Comparison of ENCODE assay signal across 8 mouse cellular contexts in the genomic region with DNA sequence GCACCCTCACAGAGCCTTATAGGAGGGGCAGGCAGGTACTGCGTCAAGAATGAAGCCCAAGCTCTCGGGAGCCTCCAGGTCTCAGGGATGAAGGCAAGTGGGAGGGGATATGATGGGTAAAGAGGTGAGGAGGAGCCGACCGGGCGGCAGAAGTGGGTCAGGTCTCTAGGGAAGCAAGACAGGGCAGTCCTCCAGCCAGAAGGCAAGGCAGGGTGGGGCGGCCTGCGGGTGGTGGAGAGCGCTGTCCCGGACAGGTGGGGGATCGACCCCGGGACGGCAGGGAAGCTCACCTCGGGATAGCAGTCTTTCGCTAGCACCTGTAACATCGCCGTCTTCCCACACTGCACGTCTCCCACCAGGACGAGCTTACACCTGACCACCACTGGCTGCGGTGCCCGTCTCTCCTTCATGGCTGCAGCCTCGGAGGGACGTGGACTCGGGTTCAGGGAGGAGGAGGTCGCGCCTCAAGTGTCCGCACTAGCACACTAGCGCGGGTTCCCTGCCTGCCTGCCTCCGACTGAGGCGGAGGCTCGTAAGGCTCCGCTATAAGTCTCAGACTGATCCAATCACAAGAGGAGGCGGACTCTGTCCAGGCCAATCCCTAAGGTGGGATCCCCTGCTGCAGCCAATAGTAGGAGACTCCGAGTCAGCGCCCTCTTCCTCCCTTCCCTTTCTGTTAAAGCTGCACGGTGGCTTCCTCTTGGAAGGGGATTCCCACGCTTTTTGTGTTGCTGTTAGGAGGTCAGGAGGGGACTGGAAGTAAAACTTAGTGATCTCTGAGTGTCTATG. TPM values are rescaled to one million over a fixed set of nuclear protein-coding genes. Genes with fewer than 3 reads are reported as not detected.
DNase-seq lines count a peak whose midpoint lies in the region; ATAC-seq lines count a peak whose summit lies in the region.

A gene (minus strand): TSS at position 522 of the 789 bp plus-strand sequence.

- no peaks in the 10 kb centered on the region for H3K9me3 ChIP-seq in heart, embryonic 12.5 days (replicated peaks)
- no peaks in the 10 kb centered on the region for H3K9me3 ChIP-seq in kidney, embryonic 16.5 days (ENCODE audit: low read length)

- H3K4me2 ChIP-seq in heart, embryonic 12.5 days: peak within 1 kb of the TSS; percentile 98
- H3K4me2 ChIP-seq in kidney, embryonic 16.5 days (replicated peaks; ENCODE audit: low read depth, low read length): peak within 1 kb of the TSS; percentile 82

- WGBS in heart, embryonic 12.5 days: under 1% methylated on average over 37 of the region's 37 CpGs
- WGBS in kidney, embryonic 16.5 days: under 1% methylated on average over 37 of the region's 37 CpGs

- peak; percentile 99 for ATAC-seq in CD4-positive, CD25-positive, alpha-beta regulatory T cell, adult 4 months
- ATAC-seq in erythroid progenitor cell, adult 5-6 weeks (replicated peaks; ENCODE audit: low FRiP score, poor library complexity, severe bottlenecking): peak; percentile 62; the same call in 1 of the 2 replicates
- peak; percentile 87 for ATAC-seq in heart, embryonic 12.5 days (ENCODE audit: insufficient number of reproducible peaks, low FRiP score)
- ATAC-seq in kidney, embryonic 16.5 days (ENCODE audit: low FRiP score, low TSS enrichment): peak; percentile 96

- peak within 1 kb of the TSS; percentile 51 for H3K4me3 ChIP-seq in heart, embryonic 12.5 days
- H3K4me3 ChIP-seq in kidney, embryonic 16.5 days (ENCODE audit: low read length): peak within 1 kb of the TSS; percentile 47

- peaks cover 42% of the 10 kb centered on the region for H3K4me1 ChIP-seq in heart, embryonic 12.5 days (replicated peaks)
- H3K4me1 ChIP-seq in kidney, embryonic 16.5 days (ENCODE audit: insufficient read depth, low read length): peaks cover 30% of the 10 kb centered on the region

- H3K27me3 ChIP-seq in heart, embryonic 12.5 days (replicated peaks): peaks cover 42% of the 10 kb centered on the region
- H3K27me3 ChIP-seq in kidney, embryonic 16.5 days (ENCODE audit: insufficient read depth, low read length): peaks cover 39% of the 10 kb centered on the region

- H3K36me3 ChIP-seq in heart, embryonic 12.5 days: no peaks in the 10 kb centered on the region
- H3K36me3 ChIP-seq in kidney, embryonic 16.5 days (ENCODE audit: insufficient read depth, low read length): no peaks in the 10 kb centered on the region

- DNase-seq in brain, embryonic 18.5 days (ENCODE audit: low read depth, low spot score): peak; percentile 88
- DNase-seq in liver: peak; percentile 78
- peak; percentile 49 to 76 for DNase-seq in monocyte, adult 2 months (ENCODE audit: low read depth in 1 of 2, low spot score in 2 of 2)
- DNase-seq in spleen, postnatal 14 days (ENCODE audit: low spot score in 2 of 2): peak; percentile 19 to 32

- no peak within 1 kb of the TSS for H3K27ac ChIP-seq in heart, embryonic 12.5 days (ENCODE audit: poor library complexity, severe bottlenecking)
- no peak within 1 kb of the TSS for H3K27ac ChIP-seq in kidney, embryonic 16.5 days (ENCODE audit: low read length)

- peak within 1 kb of the TSS; percentile 68 for H3K9ac ChIP-seq in heart, embryonic 12.5 days
- H3K9ac ChIP-seq in kidney, embryonic 16.5 days (replicated peaks; ENCODE audit: low read length): peak within 1 kb of the TSS; percentile 54; the same call in 1 of the 2 replicates

RNA-seq across cellular contexts. Expression of the gene that starts here (rescaled TPM):
- 1 to 10 TPM in 1 of 2 experiments, under 1 TPM in 1; 0.35 to 1.9 TPM for polyA plus RNA-seq in CD4-positive, CD25-positive, alpha-beta regulatory T cell, adult 4 months (2017; shearing (Covaris generic))
- 0.36 TPM in 1 of 2 replicates, not detected in the other for total RNA-seq in erythroid progenitor cell, adult 5-6 weeks (2015; ENCODE audit: low replicate concordance)
- total RNA-seq in erythroid progenitor cell, adult 5-6 weeks (2017; ENCODE audit: low replicate concordance): not detected in 2 replicates
- polyA plus RNA-seq in heart, embryonic 12.5 days (2016; fragmentation: Nextera tagmentation; extraction: Ambion mirVana): 0.91 and 1.1 TPM in 2 replicates
- 0.45 and 0.75 TPM in 2 replicates for polyA plus RNA-seq in kidney, embryonic 16.5 days (2015; fragmentation: Nextera tagmentation; extraction: Ambion mirVana)

Comparison
In these comparisons a context has a peak if more than half of its experiments do, and no peak if none do; other contexts are left out.
1. Peak in ATAC-seq in erythroid progenitor cell, adult 5-6 weeks; RNA of the gene not detected or under 1 TPM.
2. Peak in ATAC-seq, H3K4me3 ChIP-seq, H3K9ac ChIP-seq and H3K4me2 ChIP-seq in kidney, embryonic 16.5 days; RNA of the gene not detected or under 1 TPM.
3. DNase-seq: peak in every context shown above with its lines; median percentile 88 in brain, embryonic 18.5 days; 78 in liver; 62 in monocyte, adult 2 months; 26 in spleen, postnatal 14 days.